Mouse (Mus musculus): ENCODE results near the gene Tbc1d8.

- no peak for TF ChIP-seq CTCF (IDR thresholded peaks at IDR 0.05)
- no peak for TF ChIP-seq EP300 (IDR thresholded peaks at IDR 0.05)
Observed at GRCm38 (mm10) chr1:39482115-39482815, 3.7 kb upstream of the Tbc1d8 start.
